Mouse (Mus musculus) ovary, postnatal 10 days (tissue): Measurements from ENCODE around the gene Wnt7b.

Source experiments
- DNase-seq: peaks from one replicate; pipeline ENCODE4 v3.0.0; 2022; ENCODE audit warnings: low spot score

The Wnt7b gene

GRCm38 (mm10) chr15:85569995-85570734 is 12.1 kb downstream of the Wnt7b start:
- no peak for DNase-seq

GRCm38 (mm10) chr15:85569167-85569797 is 13.0 kb downstream of the Wnt7b start:
- no peak for DNase-seq

- DNase-seq = no peak
Measured at GRCm38 (mm10) chr15:85568402-85568801, 13.9 kb downstream of the Wnt7b start.

GRCm38 (mm10) chr15:85564966-85565365 is 17.3 kb downstream of the Wnt7b start:
- DNase-seq = no peak

- DNase-seq = no peak
Measured at GRCm38 (mm10) chr15:85564034-85564769, 18.1 kb downstream of the Wnt7b start.

GRCm38 (mm10) chr15:85561953-85562352 is 20.3 kb downstream of the Wnt7b start:
- DNase-seq = no peak

- no peak for DNase-seq
Measured at GRCm38 (mm10) chr15:85560830-85561229, 21.4 kb downstream of the Wnt7b start.

GRCm38 (mm10) chr15:85558840-85559540 is 23.3 kb downstream of the Wnt7b start:
- DNase-seq = no peak

GRCm38 (mm10) chr15:85555799-85556198 is 26.5 kb downstream of the Wnt7b start:
- no peak for DNase-seq

- DNase-seq = no peak
Measured at GRCm38 (mm10) chr15:85553421-85553820, 28.9 kb downstream of the Wnt7b start.

- DNase-seq = no peak
Measured at GRCm38 (mm10) chr15:85546500-85546899, 35.8 kb downstream of the Wnt7b start.

- DNase-seq = no peak
Measured at GRCm38 (mm10) chr15:85545369-85545768, 36.9 kb downstream of the Wnt7b start.

- DNase-seq = no peak
Measured at GRCm38 (mm10) chr15:85538170-85538569, 44.1 kb downstream of the Wnt7b start.

- DNase-seq = no peak
Measured at GRCm38 (mm10) chr15:85537151-85537550, 45.1 kb downstream of the Wnt7b start.

- no peak for DNase-seq
Measured at GRCm38 (mm10) chr15:85534646-85535045, 47.6 kb downstream of the Wnt7b start.

GRCm38 (mm10) chr15:85534215-85534614 is 48.1 kb downstream of the Wnt7b start:
- no peak for DNase-seq

GRCm38 (mm10) chr15:85532063-85532462 is 50.2 kb downstream of the Wnt7b start:
- no peak for DNase-seq

- DNase-seq = no peak
Measured at GRCm38 (mm10) chr15:85529911-85530310, 52.4 kb downstream of the Wnt7b start.

- DNase-seq = no peak
Measured at GRCm38 (mm10) chr15:85524404-85524950, 57.8 kb downstream of the Wnt7b start.

GRCm38 (mm10) chr15:85523173-85523991 is 58.9 kb downstream of the Wnt7b start:
- peak; percentile 40 for DNase-seq

GRCm38 (mm10) chr15:85519438-85519837 is 62.8 kb downstream of the Wnt7b start:
- no peak for DNase-seq
